Mouse (Mus musculus): Measurements from ENCODE around the gene 3110082I17Rik. TPM values are rescaled to one million over a fixed set of nuclear protein-coding genes. Genes with fewer than 3 reads are reported as not detected.

The 3110082I17Rik gene
- total and polyA plus RNA-seq, 3 experiments, result 41.2 to 100.0 (median 46.9) TPM

DNA sequence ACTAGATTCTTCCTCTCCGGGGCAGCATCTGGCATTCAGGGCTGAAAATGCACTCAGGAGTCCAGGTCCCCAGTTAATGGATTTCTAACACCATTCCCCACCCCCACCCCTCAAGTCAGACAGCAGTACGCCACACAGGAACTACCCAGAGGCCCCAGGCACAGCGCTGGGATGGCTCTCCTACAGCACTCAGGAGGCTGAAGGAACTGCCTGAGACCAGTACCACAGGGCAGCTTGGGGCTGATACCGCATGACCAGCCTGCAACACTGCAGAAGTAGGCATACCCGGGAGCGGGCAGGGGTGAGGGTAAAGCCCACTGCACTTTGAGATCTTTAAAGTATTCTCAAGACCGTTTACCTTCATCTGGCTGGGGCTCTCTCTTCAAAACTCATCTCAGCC lies 54.8 kb downstream of the 3110082I17Rik start:
- Histone ChIP-seq H3K27me3 (replicated peaks) (no peaks in the 10 kb centered on the region), H3K36me3 (replicated peaks in 1 of 2; ENCODE audit: control insufficient read depth in 1 of 2, insufficient read depth in 1 of 2, low read length in 1 of 2) (peaks cover 0 to 58% of the 10 kb centered on the region in 2 experiments), H3K9me3 (replicated peaks; ENCODE audit: low read length) (no peaks in the 10 kb centered on the region), H3K4me1 (ENCODE audit: control insufficient read depth in 1 of 2, insufficient read depth in 2 of 2) (peaks cover 14 to 73% of the 10 kb centered on the region in 2 experiments), H3K4me2 (ENCODE audit: insufficient read depth, low read depth, poor library complexity, severe bottlenecking) (no peak overlapping the region), H3K4me3 (replicated peaks in 1 of 3; ENCODE audit: low read depth in 2 of 3, low read length in 2 of 3, poor library complexity in 1 of 3) (no peak overlapping the region), H3K79me2 (replicated peaks; ENCODE audit: control insufficient read depth, extremely low read depth, insufficient read depth, poor library complexity, severe bottlenecking) (no peaks in the 10 kb centered on the region), H3K9ac (ENCODE audit: insufficient read depth, low read depth) (no peak overlapping the region), H3K27ac (ENCODE audit: insufficient read depth, low read depth) (no peak overlapping the region)
- TF ChIP-seq IRF4 (IDR thresholded peaks at IDR 0.05; ENCODE audit: low read depth, low read length) (no peak), GABPA (IDR thresholded peaks at IDR 0.05; ENCODE audit: insufficient replicate concordance, low read depth, low read length) (no peak), MAFK (IDR thresholded peaks at IDR 0.05; ENCODE audit: insufficient replicate concordance, low read length) (no peak), POLR2A (IDR thresholded peaks at IDR 0.05; ENCODE audit: low read depth, low read length) (no peak), MAZ (IDR thresholded peaks at IDR 0.05; ENCODE audit: low read depth, low read length) (no peak), MYC (IDR thresholded peaks at IDR 0.05; ENCODE audit: low read depth, low read length) (no peak), JUN (IDR thresholded peaks at IDR 0.05; ENCODE audit: insufficient read depth, low read depth, low read length) (no peak), MAX (IDR thresholded peaks at IDR 0.05; ENCODE audit: low read length) (no peak), EP300 (IDR thresholded peaks at IDR 0.05; ENCODE audit: low read length) (no peak), ZMIZ1 (IDR thresholded peaks at IDR 0.05; ENCODE audit: low read depth, low read length) (no peak), JUND (conservative IDR thresholded peaks at IDR 0.05; ENCODE audit: low read depth, low read length) (no peak), NELFE (IDR thresholded peaks at IDR 0.05; ENCODE audit: low read depth, low read length) (no peak), ZNF384 (IDR thresholded peaks at IDR 0.05; ENCODE audit: low read depth, low read length) (no peak)
- in situ Hi-C loops (cut with MboI; ENCODE audit: low pct_ligation_motif_present, low pct_unique_long_range_greater_than_20kb, low sequenced_read_pairs) (no loop called here), dilution Hi-C loops (cut with MboI; ENCODE audit: extremely low pct_ligation_motif_present, extremely low pct_unique_long_range_greater_than_20kb, low sequenced_read_pairs) (no loop called here)
- no peak for DNase-seq (ENCODE audit: extremely low read depth)

DNA sequence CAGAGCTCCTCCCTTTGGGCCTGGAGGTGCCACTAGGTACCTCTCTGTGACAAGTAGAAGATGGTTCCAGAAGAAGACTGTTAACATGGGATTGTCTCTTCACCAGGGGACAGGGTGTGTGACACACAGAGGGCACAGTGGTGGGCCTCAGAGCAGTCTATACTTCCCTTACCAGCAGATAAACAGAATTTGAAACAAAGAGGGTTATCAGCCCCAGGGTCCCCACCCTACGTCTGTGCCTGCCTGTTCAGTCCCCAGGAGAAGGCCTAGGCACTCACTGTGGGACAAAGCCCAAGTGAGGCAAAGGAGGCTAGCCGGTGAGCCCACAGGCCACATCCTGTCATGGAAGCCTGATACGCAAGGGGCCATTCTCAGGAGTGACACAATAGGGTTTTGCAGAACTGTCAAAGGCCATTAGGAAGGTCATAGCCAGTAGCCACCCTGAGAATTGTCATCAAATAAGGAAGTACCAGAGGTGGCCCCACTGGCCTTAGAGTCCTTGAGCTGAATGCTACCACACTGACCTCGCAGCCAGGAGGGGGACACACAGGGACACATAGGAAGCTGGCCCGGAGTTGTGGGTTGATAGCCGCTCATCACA lies 55.4 kb downstream of the 3110082I17Rik start, which contains the start of gene C130050O18Rik:
Gene C130050O18Rik, plus strand, starts transcription at position 480 of the 601 bp plus-strand sequence.
- Histone ChIP-seq H3K27me3 (replicated peaks) (no peaks in the 10 kb centered on the region), H3K4me1 (ENCODE audit: control insufficient read depth in 1 of 2, insufficient read depth in 2 of 2) (peaks cover 14 to 68% of the 10 kb centered on the region in 2 experiments), H3K27ac (ENCODE audit: insufficient read depth, low read depth) (no peak within 1 kb of the TSS), H3K4me3 (replicated peaks in 1 of 3; ENCODE audit: low read depth in 2 of 3, low read length in 2 of 3, poor library complexity in 1 of 3) (no peak within 1 kb of the TSS), H3K4me2 (ENCODE audit: insufficient read depth, low read depth, poor library complexity, severe bottlenecking) (no peak within 1 kb of the TSS), H3K79me2 (replicated peaks; ENCODE audit: control insufficient read depth, extremely low read depth, insufficient read depth, poor library complexity, severe bottlenecking) (no peaks in the 10 kb centered on the region), H3K9me3 (replicated peaks; ENCODE audit: low read length) (no peaks in the 10 kb centered on the region), H3K36me3 (replicated peaks in 1 of 2; ENCODE audit: control insufficient read depth in 1 of 2, insufficient read depth in 1 of 2, low read length in 1 of 2) (peaks cover 0 to 62% of the 10 kb centered on the region in 2 experiments), H3K9ac (ENCODE audit: insufficient read depth, low read depth) (no peak within 1 kb of the TSS)
- dilution Hi-C loops (cut with MboI; ENCODE audit: extremely low pct_ligation_motif_present, extremely low pct_unique_long_range_greater_than_20kb, low sequenced_read_pairs) (no loop called here), in situ Hi-C loops (cut with MboI; ENCODE audit: low pct_ligation_motif_present, low pct_unique_long_range_greater_than_20kb, low sequenced_read_pairs) (no loop called here)
- TF ChIP-seq MYC (IDR thresholded peaks at IDR 0.05; ENCODE audit: low read depth, low read length), result no peak
- no peak for TF ChIP-seq HCFC1 (IDR thresholded peaks at IDR 0.05; ENCODE audit: low read depth, low read length)
- no peak for TF ChIP-seq MAFK (IDR thresholded peaks at IDR 0.05; ENCODE audit: insufficient replicate concordance, low read length)
- no peak for DNase-seq (ENCODE audit: extremely low read depth)

Measured in CH12.LX (cell line).